Mouse (Mus musculus) spleen, adult 18-20 months (tissue): ENCODE measurements around the gene Coq5.
A peak's percentile ranks its signal among the peaks of the same experiment; 100 is the strongest.

ENCODE experiments used
- DNase-seq, 2 experiments: peaks; one replicate each; pipeline ENCODE4 v3.0.0; 2022; ENCODE audit warnings: mixed read lengths in 2 of 2

Gene Coq5

DNA sequence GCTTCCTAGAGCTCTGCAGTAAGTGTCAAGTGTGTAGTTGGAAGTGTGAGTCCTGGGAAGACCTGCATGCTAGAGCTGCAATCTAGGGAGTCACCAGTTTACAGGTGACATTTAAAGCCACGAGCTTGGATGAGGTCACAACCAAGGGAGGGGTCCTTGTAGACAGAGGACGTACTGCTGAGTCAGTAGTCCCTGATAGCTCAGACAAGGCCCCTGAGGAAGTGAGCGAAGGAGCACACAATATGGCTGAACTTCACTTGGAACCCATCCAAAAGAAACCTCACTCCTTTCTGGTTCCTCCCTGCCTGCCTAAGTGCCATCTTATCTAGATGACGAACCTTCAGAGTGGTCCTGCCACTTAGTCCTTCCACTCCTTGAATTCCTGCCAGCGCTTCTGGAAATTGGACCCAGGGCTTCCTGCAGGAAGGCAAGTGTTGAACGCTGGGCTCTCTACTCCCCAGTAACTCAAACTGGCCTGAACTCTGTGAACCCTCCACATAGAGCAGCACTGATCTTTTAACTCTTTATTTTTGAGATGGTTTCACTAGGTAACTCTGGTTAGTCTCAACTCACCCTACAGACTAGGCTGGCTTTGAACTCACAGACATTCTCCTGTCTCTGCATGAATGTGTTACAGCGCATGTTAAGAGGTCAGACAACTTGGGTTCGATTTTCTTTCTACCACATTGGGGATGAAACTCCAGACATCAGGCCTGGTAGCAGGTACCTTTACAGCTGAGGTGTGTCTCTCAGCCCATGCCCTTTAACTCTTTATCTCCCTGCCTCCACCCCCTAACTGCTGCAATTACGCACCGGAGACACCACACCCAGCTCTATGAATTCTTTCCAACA lies 33.6 kb downstream of the Coq5 start:
- DNase-seq, result no peak

DNA sequence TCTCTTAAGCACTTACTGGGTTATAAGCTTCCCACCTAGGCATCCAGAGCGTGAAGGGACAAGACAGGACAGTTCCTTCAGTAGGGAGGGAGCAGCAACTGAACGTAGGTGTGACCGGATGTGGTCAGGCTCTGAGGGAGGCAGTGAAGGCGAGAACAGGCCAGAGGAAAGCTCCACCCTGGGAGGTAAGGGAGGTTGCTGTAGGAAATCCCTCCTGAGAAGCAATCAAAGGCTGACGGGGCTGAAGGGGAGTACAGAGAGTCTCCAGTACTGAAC lies 34.1 kb downstream of the Coq5 start:
- DNase-seq, result no peak

DNA sequence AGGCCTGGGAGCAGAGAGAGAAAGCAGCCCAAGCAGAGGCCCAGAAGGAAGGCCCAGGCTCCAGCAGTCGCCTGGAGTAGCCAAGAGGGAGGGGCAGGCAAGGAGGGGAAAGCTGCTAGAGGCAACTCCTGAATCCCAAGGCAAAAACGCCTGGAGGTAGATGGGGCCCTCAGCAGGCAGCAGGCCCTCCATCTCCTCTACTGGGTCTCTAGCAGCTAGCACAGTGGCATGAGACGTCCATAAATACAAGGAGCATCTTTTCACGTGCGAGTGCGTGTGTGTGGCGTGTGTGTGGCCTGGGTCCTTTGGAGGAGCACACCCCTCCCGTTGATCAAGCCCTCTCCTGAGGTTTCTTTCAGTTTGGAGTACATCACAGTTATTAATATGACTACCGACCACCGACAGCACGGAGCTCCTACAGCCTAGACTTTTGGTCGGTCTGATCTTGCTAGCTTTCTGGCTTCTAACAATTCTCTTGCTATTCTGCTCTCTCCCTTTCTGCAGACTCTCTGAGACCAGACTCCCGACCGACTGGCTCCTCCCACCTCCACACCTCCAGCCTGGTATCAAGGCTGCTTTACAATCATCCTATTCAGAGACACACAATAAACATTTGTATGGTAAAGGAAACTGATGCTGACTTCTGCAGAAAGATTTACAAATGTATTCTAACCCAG lies 37.6 kb downstream of the Coq5 start:
- DNase-seq, result no peak

DNA sequence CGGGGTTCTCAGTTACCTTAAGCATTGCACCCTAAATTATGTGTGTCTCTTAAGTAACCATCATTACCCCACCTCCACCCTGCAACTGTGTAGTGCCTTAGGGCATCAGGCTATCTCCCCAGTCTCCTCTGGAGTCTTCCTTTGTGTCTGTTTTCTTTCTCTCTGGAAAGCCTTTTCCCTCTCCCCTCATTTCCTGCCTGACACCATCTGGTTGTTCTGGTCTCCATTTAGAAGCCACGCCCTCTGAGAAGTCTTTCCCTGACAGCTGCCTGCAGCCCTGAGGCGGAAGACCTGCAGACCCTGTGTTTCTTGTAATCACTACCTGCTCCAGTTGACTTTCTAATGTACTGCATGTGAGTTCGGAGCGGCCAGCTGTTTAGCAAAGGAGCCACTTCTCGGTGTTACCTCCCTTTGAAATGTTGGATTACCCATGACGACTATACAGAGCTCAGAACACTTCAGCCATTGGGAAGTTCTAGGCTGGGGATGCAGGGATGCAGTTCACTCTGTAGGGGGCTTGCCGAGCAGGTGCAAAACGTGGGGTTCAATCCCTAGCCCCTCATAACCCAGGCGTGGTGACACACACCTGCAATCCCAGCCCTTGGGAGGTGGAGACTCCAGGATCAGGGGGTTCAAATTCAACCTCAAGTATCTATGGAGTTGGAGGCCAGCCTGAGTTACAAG lies 38.3 kb downstream of the Coq5 start:
- DNase-seq, result no peak

DNA sequence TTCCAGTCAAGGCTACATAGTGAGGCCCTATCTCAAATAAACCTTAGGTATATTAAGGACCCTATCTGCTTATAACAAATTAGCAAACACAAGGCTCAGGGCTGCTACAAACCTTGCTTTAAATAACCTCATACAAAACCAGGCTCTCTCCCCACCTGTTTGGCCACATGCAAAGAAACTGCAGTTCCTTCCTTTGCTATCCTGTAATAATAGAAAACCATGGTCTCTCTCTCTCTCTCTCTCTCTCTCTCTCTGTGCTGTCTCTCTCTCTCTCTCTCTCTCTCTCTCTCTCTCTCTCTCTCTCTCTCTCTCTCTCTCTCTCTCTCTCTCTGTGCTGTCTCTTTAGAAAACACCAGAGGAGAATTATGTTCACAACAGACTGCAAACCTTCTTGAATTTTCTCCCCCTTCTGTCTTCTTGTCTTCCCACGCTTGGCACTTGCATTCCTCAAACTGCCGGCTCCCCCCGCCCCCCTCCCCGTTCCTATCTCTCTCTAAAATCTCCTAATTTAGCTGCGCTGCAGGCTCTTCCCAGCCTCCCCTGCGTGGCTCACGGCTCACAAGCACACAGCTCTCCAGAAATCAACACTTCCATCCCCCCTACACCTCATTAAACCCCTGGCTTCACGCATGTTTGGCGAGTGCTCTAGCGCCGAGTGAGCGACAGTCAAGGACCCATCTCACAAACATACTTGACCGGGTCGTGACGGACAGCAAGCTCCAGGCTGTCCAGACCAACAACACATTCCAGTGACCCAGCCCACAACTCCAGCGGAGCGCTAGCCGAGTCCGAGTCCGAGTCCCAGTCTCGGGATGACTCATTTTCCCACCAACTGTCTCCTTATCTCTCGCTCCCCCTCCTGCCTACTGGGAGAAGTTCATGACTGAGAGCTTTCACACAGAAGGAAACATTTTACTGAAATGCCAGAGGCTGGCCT lies 39.8 kb downstream of the Coq5 start:
- peak; percentile 13 to 19 for DNase-seq

DNA sequence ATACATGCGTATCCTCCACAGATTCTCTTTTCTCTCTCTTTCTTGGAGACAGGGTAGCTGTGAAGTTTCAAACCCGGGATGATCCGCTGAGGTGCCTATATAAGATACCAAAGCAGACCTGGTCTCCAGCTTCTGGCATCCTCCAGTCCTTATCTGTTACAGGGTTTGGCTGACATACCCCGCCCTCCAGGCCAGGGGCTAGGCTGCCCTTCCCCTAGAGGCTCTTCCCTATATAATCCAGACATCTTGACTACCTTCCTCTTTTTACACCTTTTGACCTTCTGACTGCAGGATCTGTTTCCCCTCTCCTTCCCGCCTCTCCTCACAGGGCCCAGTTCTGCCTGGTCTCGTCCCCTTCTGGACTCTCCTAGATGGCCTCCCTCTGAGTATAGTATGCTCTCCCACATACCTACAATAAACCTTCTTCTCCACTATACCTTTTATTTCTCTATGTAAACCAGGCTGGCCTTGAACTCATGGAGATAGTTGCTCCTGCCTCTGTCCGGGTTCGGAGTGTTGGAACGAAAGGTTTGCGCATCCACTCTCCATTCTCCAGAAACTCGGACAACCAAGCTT lies 46.9 kb downstream of the Coq5 start:
- no peak for DNase-seq

DNA sequence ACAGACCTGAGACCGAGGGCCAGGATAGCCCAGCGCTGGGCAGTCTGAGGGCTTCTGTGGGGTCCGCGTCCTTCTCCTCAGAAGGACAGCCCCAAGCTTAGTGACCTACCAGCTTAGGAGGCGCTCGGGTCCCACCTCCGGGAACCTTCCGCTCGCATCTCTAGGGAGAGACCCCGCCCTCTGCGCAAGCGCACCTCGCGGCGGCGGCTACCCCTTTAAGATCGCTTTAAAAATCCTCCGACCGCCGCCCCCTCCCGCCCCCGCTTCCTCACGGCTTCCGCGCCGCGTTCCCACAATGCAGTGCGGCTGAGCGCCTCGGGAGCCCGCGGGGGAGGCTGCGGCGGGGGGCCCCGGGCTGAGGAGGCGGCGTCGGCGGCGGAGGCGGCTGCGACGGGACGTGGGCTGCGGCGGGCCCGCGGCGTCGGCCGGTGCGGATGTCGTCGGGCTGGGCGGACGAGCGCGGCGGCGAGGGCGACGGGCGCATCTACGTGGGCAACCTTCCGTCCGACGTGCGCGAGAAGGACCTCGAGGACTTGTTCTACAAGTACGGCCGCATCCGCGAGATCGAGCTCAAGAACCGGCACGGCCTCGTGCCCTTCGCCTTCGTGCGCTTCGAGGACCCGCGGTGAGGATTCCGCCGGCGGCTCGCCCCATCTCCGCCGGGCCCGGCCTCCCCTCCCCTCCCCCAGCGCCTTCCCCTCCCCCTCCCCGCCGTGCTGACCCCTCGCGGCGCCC lies 47.6 kb downstream of the Coq5 start, which contains the start of gene Srsf9:
Gene Srsf9, plus strand, starts transcription at position 303 of the 735 bp plus-strand sequence.
- peak; percentile 94 to 97 for DNase-seq

DNA sequence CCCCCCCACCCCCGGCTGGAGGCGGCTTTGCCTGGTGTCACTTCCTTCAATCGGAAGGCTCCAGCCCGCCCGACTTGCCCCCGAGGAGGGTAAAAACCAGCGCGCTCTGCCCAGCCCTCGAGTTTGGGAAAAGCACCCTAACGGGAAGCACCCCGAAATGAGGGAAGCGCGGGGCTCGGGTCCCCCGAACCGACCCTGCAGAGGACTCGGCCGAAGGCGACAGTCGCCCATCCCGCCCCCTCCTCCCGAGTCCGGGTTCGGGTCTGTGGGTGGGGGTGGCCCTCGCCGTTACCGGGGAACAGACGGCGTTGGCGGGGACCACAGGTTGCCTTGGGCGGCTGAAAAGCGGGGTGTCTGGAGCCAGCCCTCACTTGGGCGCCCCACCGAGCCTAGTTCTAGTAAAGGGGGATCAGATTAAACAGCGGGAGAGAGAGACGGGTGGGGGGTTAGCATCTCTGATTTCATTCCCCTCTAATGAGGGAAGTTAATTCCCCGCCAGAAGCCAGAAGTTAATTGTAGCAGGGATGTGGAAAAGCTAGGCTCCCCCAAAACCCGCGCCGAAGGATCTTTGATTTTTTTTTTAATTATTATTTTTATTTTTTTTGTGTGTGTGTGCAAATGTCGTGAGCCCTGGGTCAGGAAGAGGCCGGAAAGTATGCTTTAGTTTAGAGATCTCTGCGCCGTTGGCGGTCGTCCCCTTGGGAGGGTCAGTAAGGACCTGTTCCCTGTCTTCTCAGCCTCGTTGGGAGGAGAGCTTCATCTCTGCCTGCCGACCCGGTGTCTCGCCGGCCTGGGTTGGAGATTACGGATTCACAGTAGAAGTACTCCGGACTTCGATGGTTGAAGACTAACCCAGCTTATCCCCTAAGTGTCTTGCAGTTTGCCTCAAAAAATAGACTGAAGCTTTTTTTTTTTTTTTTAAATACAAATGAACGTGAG lies 48.4 kb downstream of the Coq5 start:
- DNase-seq, result peak; percentile 40 to 48

DNA sequence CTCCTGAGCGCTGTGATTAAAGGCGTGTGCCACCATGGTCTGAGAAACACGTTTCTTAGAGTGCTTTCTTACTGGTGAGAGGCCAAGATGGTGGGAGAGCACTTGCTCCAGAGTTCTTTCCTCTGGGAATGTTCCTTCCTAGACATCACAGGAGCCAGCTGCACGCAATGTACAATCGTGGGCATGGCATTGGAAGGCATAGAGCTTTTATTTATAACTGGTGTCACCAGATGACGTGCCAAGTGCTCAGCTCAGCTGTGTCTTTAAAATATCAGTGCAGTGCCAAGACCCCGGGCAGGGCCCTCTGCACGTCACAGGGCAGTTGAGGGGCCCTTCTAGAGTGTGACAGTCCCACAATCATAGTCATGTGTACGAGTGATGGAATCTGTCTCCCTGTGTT lies 51.5 kb downstream of the Coq5 start:
- DNase-seq, result no peak

DNA sequence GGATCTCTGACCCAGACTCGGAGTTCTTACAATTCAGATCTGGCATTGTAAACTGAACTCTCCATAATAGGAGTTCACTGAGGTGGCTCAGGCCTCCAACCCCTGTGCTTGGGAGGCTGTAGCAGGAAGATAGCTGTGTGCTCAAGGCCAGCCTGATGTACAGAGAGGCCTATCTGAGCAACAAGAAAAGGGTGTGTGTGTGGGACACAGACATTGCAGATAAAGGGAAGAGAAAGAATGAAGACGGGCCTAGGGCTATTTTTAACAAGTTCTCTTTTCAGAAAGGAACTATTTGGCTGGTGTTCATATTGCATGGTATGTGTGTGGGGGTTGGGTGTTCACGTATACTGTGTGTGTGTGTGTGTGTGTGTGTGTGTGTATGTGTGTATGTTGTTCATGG lies 54.2 kb downstream of the Coq5 start:
- no peak for DNase-seq

DNA sequence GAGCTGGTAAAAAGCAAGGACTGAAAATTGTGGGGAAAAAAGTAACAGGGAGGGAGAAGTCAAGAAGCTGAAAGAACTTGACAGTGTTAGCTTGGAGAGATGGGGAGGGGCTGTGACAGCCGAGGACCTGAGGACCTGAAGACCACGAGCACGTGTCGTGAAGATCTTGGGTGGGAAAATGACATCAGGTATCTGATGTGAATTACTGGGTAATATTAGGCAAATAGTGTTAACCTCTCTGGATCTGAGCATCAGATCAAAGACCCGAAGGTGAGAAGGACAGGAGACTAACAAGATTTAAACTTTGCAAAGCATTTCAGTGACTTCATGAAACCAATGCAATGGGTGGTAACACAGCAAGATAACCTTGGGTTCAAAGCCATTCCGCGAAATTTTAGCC lies 60.5 kb downstream of the Coq5 start:
- DNase-seq, result no peak

DNA sequence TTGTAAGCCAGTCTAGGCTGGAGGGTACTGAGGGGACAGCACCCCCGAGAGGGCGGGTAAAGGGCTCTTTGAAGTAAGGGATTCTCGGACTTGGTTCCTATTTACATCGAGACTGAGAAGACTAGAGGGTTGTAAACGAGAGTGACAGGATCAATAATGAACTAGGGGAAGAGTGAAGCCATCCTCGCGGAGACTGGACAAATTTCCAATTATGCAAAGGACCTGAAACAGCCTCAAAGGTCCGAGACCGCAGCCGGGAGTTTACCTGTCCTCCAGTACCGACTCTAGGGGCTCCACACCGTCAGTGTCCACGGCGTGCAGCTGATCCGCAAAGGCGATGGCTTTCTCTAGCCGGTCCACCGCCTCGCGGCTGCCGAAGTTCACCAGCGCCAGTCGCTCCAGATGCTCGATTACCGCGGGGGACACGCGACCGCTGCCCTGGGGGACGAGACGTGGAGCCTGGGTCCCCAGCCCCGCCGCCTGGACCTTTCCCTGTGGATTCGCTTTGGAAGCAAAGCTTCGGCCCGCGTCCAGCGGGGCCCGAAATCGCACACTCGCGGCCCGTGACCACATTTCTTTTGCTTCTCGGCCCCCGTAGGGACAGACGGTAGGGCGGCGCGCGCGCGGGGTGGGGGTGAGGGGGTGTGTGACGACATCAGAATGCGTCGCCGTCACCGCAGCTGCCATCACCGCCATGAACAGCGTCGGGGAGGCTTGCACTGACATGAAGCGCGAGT lies 61.3 kb downstream of the Coq5 start, which contains the start of the genes Gatc and Triap1:
Gene Gatc, minus strand, starts transcription at position 602 of the 737 bp plus-strand sequence.
Gene Triap1, plus strand, starts transcription at position 649 of the 737 bp plus-strand sequence.
- peak; percentile 73 to 85 for DNase-seq

DNA sequence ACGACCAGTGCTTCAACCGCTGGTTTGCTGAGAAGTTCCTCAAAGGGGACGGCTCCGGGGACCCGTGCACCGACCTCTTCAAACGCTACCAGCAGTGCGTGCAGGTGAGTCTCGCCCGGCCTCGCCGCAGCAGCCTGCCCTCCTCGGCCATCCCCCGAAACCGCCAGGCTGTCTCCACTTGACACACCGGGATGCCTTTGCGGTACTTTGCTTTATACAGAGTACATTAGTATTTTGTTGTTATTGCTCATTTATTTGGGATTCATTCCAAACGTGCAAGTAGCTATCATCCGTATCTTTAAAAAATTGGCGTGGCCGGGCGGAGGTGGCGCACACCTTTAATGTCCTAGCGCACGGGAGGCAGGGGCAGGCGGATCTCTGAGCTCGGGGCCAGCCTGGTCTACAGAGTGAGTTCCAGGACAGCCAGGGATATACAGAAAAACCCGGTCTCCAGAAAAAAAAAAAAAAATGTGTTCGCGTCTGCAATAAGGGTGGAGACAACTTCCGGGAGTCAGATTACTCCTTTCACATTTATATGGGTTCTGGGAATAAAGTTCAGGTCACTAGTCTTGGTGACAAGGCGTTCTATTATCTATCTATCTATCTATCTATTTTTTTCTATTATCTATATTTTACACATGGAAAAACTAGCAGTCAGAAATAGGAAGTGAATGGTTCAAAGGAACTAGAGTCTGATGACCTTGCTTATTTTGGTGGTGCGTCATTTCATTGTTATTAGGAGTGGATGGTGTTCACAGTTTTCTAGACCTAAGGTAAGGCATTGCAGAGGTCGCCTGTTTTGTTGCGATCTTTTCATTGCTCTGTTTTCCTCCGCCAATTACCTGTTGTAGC lies 62.1 kb downstream of the Coq5 start:
- no peak for DNase-seq
